Mouse (Mus musculus) bone marrow, adult 2 months (tissue): ENCODE data around the gene Rcan1.

Source experiments
- CTCF ChIP-seq: fragments of 200-500 bp; IDR thresholded peaks from 2 replicates; pipeline ENCODE4 v1.5.1; 2011; ENCODE audit warnings: low read length, control low read depth; ENCODE audit not compliant: control insufficient read depth, insufficient read depth
- POLR2A ChIP-seq: fragments of 200-500 bp; IDR thresholded peaks from 2 replicates; pipeline ENCODE4 v1.6.1; 2011; ENCODE audit warnings: low read depth, mild to moderate bottlenecking, control low read depth, low read length, borderline replicate concordance; ENCODE audit not compliant: control insufficient read depth

DNA sequence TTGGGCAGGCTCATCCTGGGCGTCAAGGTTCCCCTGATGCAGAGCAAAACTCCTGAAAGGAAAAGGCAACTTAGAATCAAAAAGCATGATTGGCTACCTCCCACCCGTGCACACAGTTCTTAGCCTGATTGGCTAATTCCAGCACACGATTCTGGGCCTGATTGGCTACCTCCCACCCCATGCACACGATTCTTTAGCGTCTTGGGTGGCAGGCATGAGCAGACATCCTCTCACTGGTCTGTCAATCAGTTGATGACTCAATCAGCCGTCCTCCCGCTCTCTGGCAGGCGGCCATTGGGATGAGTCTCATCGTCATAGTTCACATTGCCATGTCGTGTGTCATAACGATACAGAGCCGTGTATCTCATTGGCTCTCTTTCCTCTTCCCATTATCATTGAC lies 121.7 kb downstream of the Rcan1 start:
- no peak for TF ChIP-seq CTCF
- TF ChIP-seq POLR2A = no peak
